Mouse (Mus musculus): Measurements from ENCODE around the gene Pid1. TPM values are rescaled to one million over a fixed set of nuclear protein-coding genes. Genes with fewer than 3 reads are reported as not detected.

Pid1 gene
- polyA plus RNA-seq (2012; rRNA removed): 20.6 and 28.9 TPM in 2 replicates

DNA sequence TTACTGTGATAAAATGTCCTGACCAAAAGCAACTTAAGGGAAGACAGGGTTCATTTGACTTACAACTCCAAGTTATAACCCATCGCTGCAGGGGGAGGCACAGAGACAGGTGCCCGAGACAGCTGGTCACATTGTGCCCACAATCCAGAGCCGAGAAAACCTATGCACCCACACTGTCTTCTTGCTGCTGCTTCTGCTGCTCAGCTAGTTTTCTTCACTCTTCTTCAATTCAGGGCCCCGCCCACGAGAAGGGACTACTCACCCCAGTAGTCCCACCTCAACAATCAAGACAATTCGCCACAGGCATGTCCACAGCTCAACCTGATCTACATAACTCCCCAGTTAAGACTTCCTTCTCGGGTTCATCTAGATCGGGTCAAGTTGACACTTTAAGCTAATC, at the start of gene Pid1:
Gene Pid1 (minus strand): TSS at position 214 of the 400 bp plus-strand sequence.
- DNase-seq: no peak
- WGBS: 87% methylated on average over 8 of the region's 8 CpGs
- Histone ChIP-seq H3K4me3 (replicated peaks; ENCODE audit: extremely low read depth, low read depth, low read length) (no peak within 1 kb of the TSS), H3K4me1 (ENCODE audit: control insufficient read depth, insufficient read depth, low read length) (no peaks in the 10 kb centered on the region; the same call in 1 of the 2 replicates)
- no peak for TF ChIP-seq POLR2A (IDR thresholded peaks at IDR 0.05; ENCODE audit: borderline replicate concordance, extremely low read depth, low read depth, low read length)

DNA sequence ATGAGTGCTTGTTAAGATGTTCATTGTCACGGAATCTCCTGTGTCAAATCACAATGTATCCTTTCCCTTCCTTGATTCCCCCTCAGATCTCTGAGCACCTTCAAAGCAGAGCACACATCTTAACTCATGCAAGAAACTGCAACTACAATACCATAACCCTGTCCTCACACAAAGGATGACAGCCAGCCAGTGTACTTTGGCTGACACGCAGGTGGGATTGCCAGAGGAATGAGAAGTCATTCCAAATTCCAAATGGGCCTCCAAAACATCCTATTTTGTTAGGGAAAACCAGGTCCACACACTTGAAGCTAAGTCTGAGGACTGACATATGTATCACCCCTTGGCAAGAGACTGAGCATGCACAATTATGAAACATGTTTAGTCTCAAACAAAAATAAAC, 45.5 kb upstream of the Pid1 start:
- DNase-seq: no peak
- TF ChIP-seq POLR2A (IDR thresholded peaks at IDR 0.05; ENCODE audit: borderline replicate concordance, extremely low read depth, low read depth, low read length): no peak
- WGBS: 59% methylated on average over 2 of the region's 2 CpGs

DNA sequence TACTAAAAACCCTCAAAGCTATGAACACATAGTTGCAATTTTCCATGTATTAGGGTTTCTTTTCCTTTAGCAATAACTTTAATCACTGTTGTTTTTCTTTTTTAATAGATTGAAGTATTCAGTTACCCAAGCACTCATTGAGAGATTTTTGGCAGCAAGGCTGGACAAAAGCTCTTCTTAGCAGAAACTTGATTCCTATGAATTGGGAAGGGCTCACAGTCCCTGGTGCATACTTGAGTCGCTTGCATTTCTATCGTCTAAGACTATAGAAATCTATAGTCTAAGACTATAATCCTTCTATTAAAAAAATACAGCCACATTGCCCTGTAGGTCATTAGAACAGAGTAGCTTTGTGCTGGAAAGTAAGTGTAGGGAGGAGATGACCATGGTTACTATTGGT, 44.9 kb upstream of the Pid1 start:
- no peak for DNase-seq
- WGBS: 53% methylated on average over 2 of the region's 2 CpGs
- Histone ChIP-seq H3K4me1 (ENCODE audit: control insufficient read depth, insufficient read depth, low read length) (peaks cover 5% of the 10 kb centered on the region; the same call in 1 of the 2 replicates), H3K4me3 (replicated peaks; ENCODE audit: extremely low read depth, low read depth, low read length) (no peak overlapping the region)
- TF ChIP-seq POLR2A (IDR thresholded peaks at IDR 0.05; ENCODE audit: borderline replicate concordance, extremely low read depth, low read depth, low read length): no peak
- TF ChIP-seq CTCF (IDR thresholded peaks at IDR 0.05; ENCODE audit: insufficient read depth, low read length): no peak

More for the DNA sequence above, 45.5 kb upstream of the Pid1 start:
- Histone ChIP-seq H3K4me1 (ENCODE audit: control insufficient read depth, insufficient read depth, low read length) (peaks cover 5% of the 10 kb centered on the region; the same call in 1 of the 2 replicates), H3K4me3 (replicated peaks; ENCODE audit: extremely low read depth, low read depth, low read length) (no peak overlapping the region)

DNA sequence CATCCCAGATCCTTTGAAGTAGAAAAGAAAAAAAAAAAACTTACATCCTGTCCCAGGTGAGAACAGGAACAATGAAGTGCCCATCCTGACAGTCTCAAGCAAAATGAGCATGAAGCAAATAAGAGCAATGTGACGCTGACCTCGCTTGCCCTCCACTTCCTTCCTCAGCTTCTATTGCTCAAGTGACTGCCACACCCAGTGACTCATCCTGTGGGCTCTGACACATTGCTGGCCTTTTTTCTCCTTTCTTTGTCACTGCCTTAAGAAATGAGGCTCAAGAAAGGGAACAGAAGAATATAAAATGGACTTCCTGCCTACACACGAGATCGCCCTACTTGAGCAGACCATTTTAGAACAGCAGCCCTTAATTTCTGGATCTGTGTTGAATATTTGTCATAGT, 42.9 kb upstream of the Pid1 start:
- 23% methylated on average over 4 of the region's 4 CpGs for WGBS
- peak; percentile 22 for DNase-seq
- Histone ChIP-seq H3K4me3 (replicated peaks; ENCODE audit: extremely low read depth, low read depth, low read length) (no peak overlapping the region), H3K4me1 (ENCODE audit: control insufficient read depth, insufficient read depth, low read length) (peaks cover 5% of the 10 kb centered on the region; the same call in 1 of the 2 replicates)
- TF ChIP-seq CTCF (IDR thresholded peaks at IDR 0.05; ENCODE audit: insufficient read depth, low read length) (no peak), POLR2A (IDR thresholded peaks at IDR 0.05; ENCODE audit: borderline replicate concordance, extremely low read depth, low read depth, low read length) (no peak)

DNA sequence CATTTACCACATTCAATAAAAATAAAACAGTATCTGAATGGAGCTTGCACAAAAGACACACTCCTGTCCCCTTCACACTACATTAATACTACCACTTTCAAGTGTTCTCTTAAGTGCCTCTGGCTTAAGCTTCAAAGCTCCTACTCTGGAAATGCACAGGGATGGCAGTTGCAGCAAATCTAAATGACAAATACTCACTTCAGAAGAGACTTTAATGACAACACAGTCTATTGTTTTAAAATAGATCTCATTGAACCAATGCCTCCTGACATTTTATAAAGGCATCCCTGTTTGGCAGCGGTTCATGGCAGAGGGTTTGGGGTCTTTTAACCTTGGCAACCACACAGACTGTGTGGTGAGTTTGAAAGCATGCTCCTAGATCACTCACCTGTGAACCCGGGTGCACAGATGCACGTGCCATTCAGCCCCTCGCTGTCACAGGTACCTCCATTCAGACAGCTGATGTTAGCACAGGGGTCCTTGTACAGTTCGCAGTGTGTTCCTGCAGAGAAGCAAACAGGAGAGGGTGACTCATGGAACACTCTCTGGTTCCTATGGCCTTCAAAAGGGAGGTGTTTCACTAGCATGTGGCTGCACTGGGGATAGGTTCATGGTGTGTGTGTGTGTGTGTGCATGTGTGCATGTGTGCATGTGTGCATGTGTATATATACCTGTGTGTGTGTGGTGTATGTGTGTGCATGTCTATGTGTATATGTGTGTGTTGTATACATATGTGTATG, 41.7 kb upstream of the Pid1 start:
- 70% methylated on average over 5 of the region's 5 CpGs for WGBS
- Histone ChIP-seq H3K4me3 (replicated peaks; ENCODE audit: extremely low read depth, low read depth, low read length) (no peak overlapping the region), H3K4me1 (ENCODE audit: control insufficient read depth, insufficient read depth, low read length) (peaks cover 5% of the 10 kb centered on the region; the same call in 1 of the 2 replicates)
- DNase-seq: no peak
- TF ChIP-seq CTCF (IDR thresholded peaks at IDR 0.05; ENCODE audit: insufficient read depth, low read length) (no peak), POLR2A (IDR thresholded peaks at IDR 0.05; ENCODE audit: borderline replicate concordance, extremely low read depth, low read depth, low read length) (no peak)

DNA sequence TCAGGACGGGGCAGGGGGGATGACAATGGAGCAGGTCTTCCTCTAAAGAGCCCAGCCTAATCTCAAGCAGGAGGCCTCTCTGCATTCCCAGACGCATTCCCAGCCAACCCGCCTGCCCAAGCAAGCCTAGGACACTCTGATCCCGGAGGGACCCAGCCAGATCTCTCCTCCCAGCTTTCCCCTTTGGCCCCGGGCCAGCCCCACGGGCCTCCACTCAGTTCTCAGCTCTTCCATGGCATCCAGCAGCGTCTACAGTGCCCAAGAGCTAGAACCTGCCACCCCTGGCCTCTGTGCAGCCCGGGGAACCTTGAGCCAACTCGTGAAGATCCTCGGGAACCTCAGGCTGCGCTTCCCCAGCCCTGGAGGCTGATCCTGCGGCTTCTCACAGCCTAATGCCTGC, 40.9 kb upstream of the Pid1 start:
- 49% methylated on average over 12 of the region's 12 CpGs for WGBS
- DNase-seq: no peak
- Histone ChIP-seq H3K4me1 (ENCODE audit: control insufficient read depth, insufficient read depth, low read length) (peaks cover 5% of the 10 kb centered on the region; the same call in 1 of the 2 replicates), H3K4me3 (replicated peaks; ENCODE audit: extremely low read depth, low read depth, low read length) (no peak overlapping the region)
- no peak for TF ChIP-seq CTCF (IDR thresholded peaks at IDR 0.05; ENCODE audit: insufficient read depth, low read length)
- no peak for TF ChIP-seq POLR2A (IDR thresholded peaks at IDR 0.05; ENCODE audit: borderline replicate concordance, extremely low read depth, low read depth, low read length)

DNA sequence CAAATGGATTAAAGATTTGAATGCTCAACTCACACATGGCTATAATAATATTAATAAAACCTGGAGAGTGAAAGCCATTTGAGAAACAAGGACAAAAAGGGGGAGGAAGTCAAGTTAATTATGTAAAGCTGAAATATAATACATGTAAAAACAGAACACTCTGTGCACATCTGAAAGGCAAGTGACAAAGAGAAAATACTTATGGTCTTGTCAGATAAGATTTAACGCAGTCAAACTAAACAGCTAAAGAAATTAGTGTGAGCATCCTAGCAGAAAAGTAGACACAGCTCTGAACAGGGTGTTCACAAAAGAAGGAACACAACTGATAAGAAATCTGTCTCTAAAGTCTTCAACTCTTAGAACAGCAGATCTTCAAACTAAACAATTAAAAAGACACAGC, 38.2 kb upstream of the Pid1 start:
- TF ChIP-seq POLR2A (IDR thresholded peaks at IDR 0.05; ENCODE audit: borderline replicate concordance, extremely low read depth, low read depth, low read length) (no peak), CTCF (IDR thresholded peaks at IDR 0.05; ENCODE audit: insufficient read depth, low read length) (no peak)
- DNase-seq: no peak
- WGBS: 59% methylated on average over 1 of the region's 1 CpGs
- peaks cover 4% of the 10 kb centered on the region; the same call in 1 of the 2 replicates for H3K4me1 ChIP-seq (ENCODE audit: control insufficient read depth, insufficient read depth, low read length)
- no peak overlapping the region for H3K4me3 ChIP-seq (replicated peaks; ENCODE audit: extremely low read depth, low read depth, low read length)

DNA sequence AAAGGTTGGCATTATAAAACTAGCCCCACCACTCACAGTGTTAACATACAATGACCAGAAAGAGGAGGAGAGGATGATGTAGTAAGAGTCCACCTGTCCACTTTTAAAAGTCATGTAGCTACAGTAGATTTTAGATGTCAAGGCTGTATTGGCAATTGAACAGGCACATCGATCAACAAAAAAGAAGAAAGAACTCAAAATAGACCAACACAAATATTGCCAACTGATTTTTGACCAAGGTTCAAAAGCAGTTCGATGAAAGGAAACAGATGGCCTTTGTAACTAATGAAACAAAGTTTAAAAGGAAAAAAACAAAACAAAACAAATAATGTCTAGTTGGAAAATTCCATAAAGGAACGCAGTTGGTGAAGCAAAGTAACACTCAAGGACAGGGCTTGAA, 35.7 kb upstream of the Pid1 start:
- DNase-seq: no peak
- H3K4me3 ChIP-seq (replicated peaks; ENCODE audit: extremely low read depth, low read depth, low read length): no peak overlapping the region
- H3K4me1 ChIP-seq (ENCODE audit: control insufficient read depth, insufficient read depth, low read length): peaks cover 3% of the 10 kb centered on the region; the same call in 1 of the 2 replicates
- WGBS: 54% methylated on average over 3 of the region's 3 CpGs
- TF ChIP-seq POLR2A (IDR thresholded peaks at IDR 0.05; ENCODE audit: borderline replicate concordance, extremely low read depth, low read depth, low read length) (no peak), CTCF (IDR thresholded peaks at IDR 0.05; ENCODE audit: insufficient read depth, low read length) (no peak)

DNA sequence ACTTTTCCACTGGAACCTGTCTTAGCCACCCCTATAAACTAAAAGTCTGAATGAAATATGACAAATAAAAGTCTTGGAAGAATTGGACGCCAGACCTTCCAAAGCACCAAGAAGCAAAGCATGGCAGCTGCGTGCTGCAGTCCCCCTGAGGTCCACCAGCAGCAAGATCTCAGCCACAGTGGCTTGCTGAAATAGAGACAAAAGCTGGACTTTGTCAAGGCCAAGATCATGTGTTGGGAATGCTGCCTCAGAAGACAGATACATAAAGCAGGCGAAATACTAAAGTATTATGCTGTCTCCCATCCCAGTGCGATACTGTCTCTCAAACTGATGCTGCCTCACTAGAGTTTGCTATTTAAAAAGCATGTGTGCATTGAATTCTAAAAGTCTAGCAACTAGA, 35.1 kb upstream of the Pid1 start:
- Histone ChIP-seq H3K4me1 (ENCODE audit: control insufficient read depth, insufficient read depth, low read length) (peaks cover 3% of the 10 kb centered on the region; the same call in 1 of the 2 replicates), H3K4me3 (replicated peaks; ENCODE audit: extremely low read depth, low read depth, low read length) (no peak overlapping the region)
- WGBS: 75% methylated on average over 4 of the region's 4 CpGs
- no peak for DNase-seq
- TF ChIP-seq POLR2A (IDR thresholded peaks at IDR 0.05; ENCODE audit: borderline replicate concordance, extremely low read depth, low read depth, low read length) (no peak), CTCF (IDR thresholded peaks at IDR 0.05; ENCODE audit: insufficient read depth, low read length) (no peak)

DNA sequence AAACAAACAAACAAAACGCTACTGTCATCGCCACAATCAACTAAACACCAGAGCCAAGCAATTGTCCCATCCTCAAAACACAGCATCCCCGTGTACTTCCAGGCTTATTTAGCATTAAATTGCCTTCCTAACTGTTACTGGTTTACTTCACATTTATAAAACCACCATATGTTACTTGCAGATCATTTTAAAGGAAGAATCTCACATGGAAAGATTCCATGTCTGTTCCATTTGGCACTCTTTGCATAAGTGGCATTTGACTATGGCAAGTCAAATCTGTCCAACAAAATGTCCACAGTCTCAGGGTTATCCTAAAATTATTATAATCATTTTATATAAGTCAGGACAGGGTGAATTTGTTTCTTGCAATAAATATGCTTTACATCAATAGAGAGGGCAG, 32.8 kb upstream of the Pid1 start:
- no peak for TF ChIP-seq CTCF (IDR thresholded peaks at IDR 0.05; ENCODE audit: insufficient read depth, low read length)
- TF ChIP-seq POLR2A (IDR thresholded peaks at IDR 0.05; ENCODE audit: borderline replicate concordance, extremely low read depth, low read depth, low read length): no peak
- 55% methylated on average over 3 of the region's 3 CpGs for whole genome bisulfite sequencing
- Histone ChIP-seq H3K4me1 (ENCODE audit: control insufficient read depth, insufficient read depth, low read length) (peaks cover 3% of the 10 kb centered on the region; the same call in 1 of the 2 replicates), H3K4me3 (replicated peaks; ENCODE audit: extremely low read depth, low read depth, low read length) (no peak overlapping the region)
- DNase-seq: no peak

Data from lung, adult 2 months (tissue).